Mouse (Mus musculus) left cerebral cortex, adult 2 months (tissue): ENCODE results near the gene Bmx. TPM values are rescaled to one million over a fixed set of nuclear protein-coding genes. Genes with fewer than 3 reads are reported as not detected.

Source experiments
- DNase-seq, 2 experiments: peaks; one replicate each; pipeline ENCODE4 v3.0.0; 2021 to 2022; ENCODE audit warnings: low spot score in 2 of 2, mixed read lengths in 1 of 2; ENCODE audit errors: extremely low spot score in 1 of 2
- H3K27ac ChIP-seq: fragments of 200-600 bp; 2 replicates; pipeline ENCODE4 v1.8.1; 2022
- H3K4me3 ChIP-seq: fragments of 200-600 bp; 2 replicates; pipeline ENCODE4 v1.8.1; 2022
- CTCF ChIP-seq: fragments of 200-600 bp; IDR thresholded peaks from 2 replicates; pipeline ENCODE4 v1.8.1; 2022; ENCODE audit warnings: antibody characterized with exemption, mild to moderate bottlenecking, moderate library complexity
- intact Hi-C: fragments of 180-260 bp; cut with DNase I; formaldehyde crosslinking; loops from one replicate; pipeline ENCODE4 v1.15.1; 2025
- long read RNA-seq, 2 experiments: library from polyadenylated mRNA; stranded (forward); transcript quantifications; one replicate each; pipeline ENCODE4 v2.0.0; 2021; ENCODE audit warnings: borderline mapping rate in 2 of 2
- total RNA-seq, 2 experiments: library from RNA; stranded (reverse); gene quantifications; 2 replicates each; pipeline ENCODE4 v1.2.3; 2021

The Bmx gene
- 1 to 10 TPM in 1 of 2 experiments, under 1 TPM in 1; 0.82 to 1.4 TPM for total RNA-seq
- long read RNA-seq, experiment 1, partial matches to known transcripts: 0 of 2 reads
- long read RNA-seq, experiment 1, other reads (novel, unspliced or antisense): 0 of 2 reads
- long read RNA-seq, experiment 2: 0 reads

DNA sequence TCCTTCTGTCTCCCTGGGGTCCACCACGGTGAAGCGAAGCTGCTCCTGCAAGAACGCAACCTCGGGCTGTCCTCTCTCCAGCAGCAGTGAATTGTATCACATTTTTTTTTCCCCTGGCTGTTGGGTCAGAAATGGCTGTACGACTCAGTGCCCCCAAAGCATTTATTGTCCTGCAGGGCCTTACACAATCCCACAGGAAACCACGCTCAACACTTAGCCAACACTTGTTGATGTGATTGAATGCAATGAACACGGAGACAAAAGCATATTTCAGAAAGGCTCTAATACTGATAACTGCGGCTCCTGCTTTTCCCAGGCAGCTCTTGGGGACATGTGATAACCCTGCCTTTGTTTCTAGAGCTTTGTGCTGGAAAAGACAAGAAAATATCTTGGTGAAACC, at the start of gene Bmx:
Gene Bmx (minus strand): TSS at position 137 of the 400 bp plus-strand sequence.
- TF ChIP-seq CTCF: no peak
- intact Hi-C loops: no loop called here
- H3K4me3 ChIP-seq: no peak within 1 kb of the TSS
- H3K27ac ChIP-seq: no peak within 1 kb of the TSS
- no peak for DNase-seq

DNA sequence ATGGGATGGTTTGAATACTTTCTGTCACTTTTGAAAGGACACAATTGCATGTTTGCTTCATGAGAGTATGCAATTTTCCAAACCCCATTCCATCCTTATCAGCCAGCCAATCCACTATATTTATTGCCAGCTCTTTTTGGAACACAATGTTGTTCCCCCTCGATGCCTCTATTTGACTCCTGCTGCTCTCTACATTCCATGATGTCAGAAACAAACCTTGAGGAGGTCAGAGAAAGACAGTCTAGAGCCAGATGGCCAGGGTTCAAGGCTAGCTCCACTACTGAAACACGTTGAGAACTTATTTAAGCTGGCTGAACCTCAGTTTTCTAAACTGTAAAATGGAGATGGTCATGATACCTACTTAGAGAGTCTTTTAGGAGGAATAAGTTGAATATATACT, 48.3 kb upstream of the Bmx start:
- intact Hi-C loops: no loop called here
- no peak for TF ChIP-seq CTCF
- no peak overlapping the region for H3K27ac ChIP-seq
- DNase-seq: no peak
- H3K4me3 ChIP-seq: no peak overlapping the region

- Histone ChIP-seq H3K4me3 (no peak overlapping the region), H3K27ac (no peak overlapping the region)
- TF ChIP-seq CTCF: no peak
- DNase-seq: no peak
- intact Hi-C loops: no loop called here
Observed at GRCm38 (mm10) chrX:164291147-164291546, 33.2 kb upstream of the Bmx start.

DNA sequence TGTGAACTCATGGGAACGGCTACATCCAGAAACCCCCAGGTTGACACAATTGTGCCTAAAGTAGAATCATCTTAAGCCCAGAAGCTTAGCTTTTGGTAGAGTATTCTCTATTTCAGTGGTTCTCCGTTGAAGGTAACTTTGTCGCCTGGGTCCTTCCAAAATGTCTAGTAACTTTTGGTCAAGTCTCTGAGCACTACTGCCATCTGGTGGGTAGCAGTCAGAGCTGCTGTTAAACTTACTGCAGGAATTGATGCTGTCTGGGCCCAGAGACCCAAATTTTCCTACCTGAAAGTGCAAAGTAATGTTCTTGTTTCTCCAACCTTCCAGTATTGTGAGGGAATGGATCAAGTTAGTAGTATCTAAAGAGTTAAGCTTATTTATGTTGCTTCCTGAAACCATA, 29.1 kb upstream of the Bmx start:
- intact Hi-C loops: loop anchor here (1.0 kb wide), 1 partner anchor 103 kb away; no protein-coding TSS in a partner anchor
- peak; percentile 62 for TF ChIP-seq CTCF
- no peak for DNase-seq
- H3K27ac ChIP-seq: no peak overlapping the region
- H3K4me3 ChIP-seq: no peak overlapping the region

- Histone ChIP-seq H3K27ac (no peak overlapping the region), H3K4me3 (no peak overlapping the region)
- no peak for TF ChIP-seq CTCF
- intact Hi-C loops: no loop called here
- no peak for DNase-seq
Observed at GRCm38 (mm10) chrX:164283808-164284207, 25.8 kb upstream of the Bmx start.

DNA sequence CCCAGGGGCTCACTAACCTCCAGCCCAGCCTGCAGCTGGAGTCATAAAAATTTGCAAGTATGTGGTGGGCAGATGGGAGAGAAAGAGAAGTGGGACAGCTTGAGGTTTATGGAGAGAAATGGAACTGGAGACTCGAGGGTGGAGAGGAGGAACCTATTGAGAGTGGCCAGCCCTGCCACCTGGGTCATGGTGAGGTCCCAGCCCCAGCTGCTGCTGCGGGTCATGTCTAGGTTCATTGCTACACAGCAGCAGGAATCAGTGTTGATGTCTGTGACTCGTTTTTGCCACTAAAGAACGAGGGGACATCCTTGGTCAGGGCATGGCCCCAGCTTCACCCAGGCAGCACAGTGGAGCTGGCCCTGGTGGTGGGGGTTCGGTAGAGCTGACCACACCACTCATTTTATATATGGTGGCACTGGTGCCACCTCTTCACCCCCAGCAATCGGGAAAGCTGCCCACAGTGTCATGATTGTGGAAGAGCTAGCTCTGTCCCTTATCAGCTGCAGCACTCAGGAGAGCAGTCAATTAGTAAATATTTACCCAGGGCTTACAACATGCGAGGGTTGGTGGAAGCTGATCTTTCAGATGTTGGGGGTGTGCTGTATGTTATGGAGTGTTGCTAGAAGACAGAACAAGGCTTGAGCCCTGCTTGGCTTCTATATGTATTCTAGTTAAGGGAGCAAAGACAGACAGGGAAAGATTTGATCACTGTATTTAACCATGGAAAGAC, 23.1 kb upstream of the Bmx start:
- H3K4me3 ChIP-seq: no peak overlapping the region
- no peak for TF ChIP-seq CTCF
- no peak overlapping the region for H3K27ac ChIP-seq
- DNase-seq: no peak
- intact Hi-C loops: no loop called here

GRCm38 (mm10) chrX:164275536-164275935, 17.5 kb upstream of the Bmx start:
- no peak for DNase-seq
- Histone ChIP-seq H3K4me3 (no peak overlapping the region), H3K27ac (no peak overlapping the region)
- no peak for TF ChIP-seq CTCF
- intact Hi-C loops: no loop called here

DNA sequence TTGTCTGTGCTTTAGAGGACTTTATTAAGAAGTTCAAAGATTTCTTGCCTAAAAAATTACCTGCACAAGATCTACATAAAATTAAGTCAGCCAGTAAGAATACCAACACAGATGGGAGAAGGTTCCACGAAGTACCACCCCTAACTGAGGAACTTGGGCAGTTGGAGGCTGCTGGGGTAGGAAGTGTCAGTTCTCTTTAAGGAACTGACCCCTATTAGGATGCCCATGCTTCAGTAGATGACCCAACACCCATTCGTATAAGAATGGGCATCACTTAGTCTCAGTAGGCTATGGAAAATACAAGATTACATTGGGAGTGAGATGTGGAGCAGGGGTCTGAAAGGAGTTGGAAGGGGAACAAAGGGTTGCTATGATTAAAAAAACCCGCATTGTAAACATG, 12.6 kb upstream of the Bmx start:
- intact Hi-C loops: no loop called here
- Histone ChIP-seq H3K27ac (no peak overlapping the region), H3K4me3 (no peak overlapping the region)
- no peak for DNase-seq
- TF ChIP-seq CTCF: no peak

DNA sequence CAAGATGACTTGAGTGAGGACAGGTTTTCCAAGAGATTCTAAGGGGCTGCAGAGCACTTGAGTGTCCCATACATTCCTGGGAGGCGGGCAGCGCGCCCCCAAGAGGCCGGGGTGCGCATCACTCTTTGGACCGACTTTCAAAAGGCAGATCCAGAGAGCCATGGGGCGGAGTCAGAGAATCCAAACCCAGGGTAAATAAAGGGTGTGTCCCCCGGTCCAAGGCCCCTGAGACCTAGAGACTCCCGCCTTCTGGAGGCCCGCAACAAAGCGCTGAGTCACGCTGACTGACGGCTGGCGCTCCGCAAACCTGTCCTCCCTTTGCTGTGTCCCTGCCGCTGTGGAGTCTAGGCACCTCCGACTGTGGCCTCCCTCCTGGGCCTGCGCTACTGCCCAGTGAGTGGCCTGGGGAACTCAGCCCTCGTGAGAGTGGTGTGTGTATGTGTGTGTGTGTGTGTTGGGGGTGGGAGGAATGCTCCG, 11.3 kb upstream of the Bmx start, which contains the start of gene Pir:
Gene Pir (plus strand): TSS at position 87 of the 477 bp plus-strand sequence.
- intact Hi-C loops: no loop called here
- TF ChIP-seq CTCF: peak; percentile 62
- Histone ChIP-seq H3K27ac (peak within 1 kb of the TSS; percentile 10; the same call in 1 of the 2 replicates), H3K4me3 (peak within 1 kb of the TSS; percentile 42)
- DNase-seq: peak; percentile 31 to 46

DNA sequence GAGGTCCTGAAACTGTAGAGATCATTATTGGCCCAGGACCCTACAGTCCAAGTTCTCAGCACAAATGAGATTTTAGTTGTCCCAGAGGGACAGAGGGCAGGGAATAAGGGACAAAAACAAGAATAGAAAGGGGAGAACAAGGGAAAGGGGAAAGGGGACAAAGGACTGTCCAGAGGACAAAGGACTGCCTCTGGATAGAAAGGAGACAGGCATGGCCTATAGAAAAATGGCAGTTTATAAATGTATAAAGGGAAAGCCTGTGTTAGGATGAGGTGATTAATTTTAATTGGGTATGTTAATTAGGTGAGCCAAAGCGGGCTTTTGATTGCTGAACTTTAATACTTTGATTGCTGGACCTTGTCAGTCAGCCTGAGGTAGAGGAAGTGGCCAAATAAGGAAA, 6.9 kb upstream of the Bmx start:
- intact Hi-C loops: no loop called here
- TF ChIP-seq CTCF: no peak
- no peak overlapping the region for H3K4me3 ChIP-seq
- no peak overlapping the region for H3K27ac ChIP-seq
- no peak for DNase-seq

GRCm38 (mm10) chrX:164262286-164262685, 4.3 kb upstream of the Bmx start:
- H3K4me3 ChIP-seq: no peak overlapping the region
- no peak for DNase-seq
- no peak for TF ChIP-seq CTCF
- intact Hi-C loops: no loop called here
- H3K27ac ChIP-seq: no peak overlapping the region

GRCm38 (mm10) chrX:164258662-164259061, 669 bp upstream of the Bmx start:
- no peak overlapping the region for H3K27ac ChIP-seq
- TF ChIP-seq CTCF: no peak
- intact Hi-C loops: no loop called here
- DNase-seq: no peak
- H3K4me3 ChIP-seq: no peak overlapping the region

- no peak for TF ChIP-seq CTCF
- H3K27ac ChIP-seq: no peak overlapping the region
- no peak overlapping the region for H3K4me3 ChIP-seq
- intact Hi-C loops: no loop called here
- no peak for DNase-seq
Observed at GRCm38 (mm10) chrX:164256527-164256926, 1.5 kb downstream of the Bmx start.
